Mouse (Mus musculus) hindbrain, embryonic 11.5 days (tissue): Measurements from ENCODE around the gene Zfp57. TPM values are rescaled to one million over a fixed set of nuclear protein-coding genes. Genes with fewer than 3 reads are reported as not detected.
"Not testable (repeated sequence)": the region's sequence is repeated elsewhere in the genome, so short reads cannot be mapped to it uniquely, and the experiment has no call there.

Experiments
- ATAC-seq: fragments of 200-750 bp; cut with Nextera tagmentation; 2 replicates; pipeline ENCODE4 v1.8.0; 2017; ENCODE audit warnings: mild to moderate bottlenecking, moderate TSS enrichment, moderate library complexity; ENCODE audit not compliant: low FRiP score
- DNase-seq: peaks from one replicate; pipeline ENCODE4 v3.0.0-alpha.2; 2015; ENCODE audit warnings: low spot score
- H3K27ac ChIP-seq: fragments of 300-500 bp; sonication (generic); 2 replicates; pipeline ENCODE4 v1.5.1; 2014; ENCODE audit warnings: mild to moderate bottlenecking, low read depth, low read length
- H3K27me3 ChIP-seq: fragments of 300-500 bp; sonication (generic); 2 replicates; pipeline ENCODE4 v1.6.1; 2014; ENCODE audit warnings: mild to moderate bottlenecking, low read length, moderate library complexity, mixed read lengths; ENCODE audit not compliant: control insufficient read depth, insufficient read depth
- H3K36me3 ChIP-seq: fragments of 300-500 bp; sonication (generic); 2 replicates; pipeline ENCODE4 v1.6.1; 2014; ENCODE audit warnings: mild to moderate bottlenecking, low read length, moderate library complexity, mixed read lengths; ENCODE audit not compliant: control insufficient read depth, insufficient read depth
- H3K4me1 ChIP-seq: fragments of 300-500 bp; sonication (generic); replicated peaks from 2 replicates; pipeline ENCODE4 v1.6.1; 2014; ENCODE audit warnings: low read length, mixed read lengths; ENCODE audit not compliant: control insufficient read depth, insufficient read depth
- H3K4me2 ChIP-seq: fragments of 300-500 bp; sonication (generic); replicated peaks from 2 replicates; pipeline ENCODE4 v1.6.1; 2014; ENCODE audit warnings: mild to moderate bottlenecking, low read depth, low read length
- H3K4me3 ChIP-seq: fragments of 300-500 bp; sonication (generic); 2 replicates; pipeline ENCODE4 v1.5.1; 2014; ENCODE audit warnings: low read depth, low read length
- H3K9ac ChIP-seq: fragments of 300-500 bp; sonication (generic); 2 replicates; pipeline ENCODE4 v1.6.1; 2014; ENCODE audit warnings: low read depth, low read length
- H3K9me3 ChIP-seq: fragments of 300-500 bp; sonication (generic); 2 replicates; pipeline ENCODE4 v1.6.1; 2016; ENCODE audit warnings: low read length; ENCODE audit not compliant: control insufficient read depth
- WGBS: fragments of 180-500 bp; shearing (Covaris S2); extraction: QIAGEN DNeasy Blood & Tissue Kit; methylation state at CpG from one replicate; pipeline ENCODE4 v1.1.7; 2014; 5-methylcytosine and 5-hydroxymethylcytosine counted together
- polyA plus RNA-seq: library from polyadenylated mRNA; unstranded; fragments of >200 nt; fragmentation: Nextera tagmentation; extraction: Ambion mirVana; gene quantifications from 2 replicates; pipeline ENCODE4 v1.2.1, GENCODE M21; 2014

Zfp57 gene
- polyA plus RNA-seq, 1 experiment from 2014 or later, result 153 TPM

- H3K4me3 ChIP-seq, ATAC-seq, H3K36me3 ChIP-seq, H3K4me1 ChIP-seq, H3K27ac ChIP-seq, DNase-seq, H3K4me2 ChIP-seq, H3K9ac ChIP-seq, H3K9me3 ChIP-seq: not testable (repeated sequence)
- peaks cover 11% of the 10 kb centered on the region for H3K27me3 ChIP-seq
- 96% methylated on average over 6 of the region's 6 CpGs for WGBS
Measured at GRCm38 (mm10) chr17:36990630-36991029, 10.3 kb upstream of the Zfp57 start.

GRCm38 (mm10) chr17:36992336-36993104 is 8.4 kb upstream of the Zfp57 start:
- H3K36me3 ChIP-seq, result no peaks in the 10 kb centered on the region
- 78% methylated on average over 3 of the region's 3 CpGs for WGBS
- H3K4me2 ChIP-seq, result no peak overlapping the region
- ATAC-seq (no peak), DNase-seq (no peak)
- no peak overlapping the region for H3K27ac ChIP-seq
- no peak overlapping the region for H3K4me3 ChIP-seq
- no peak overlapping the region for H3K9ac ChIP-seq
- no peaks in the 10 kb centered on the region for H3K9me3 ChIP-seq
- H3K4me1 ChIP-seq, result no peaks in the 10 kb centered on the region
- H3K27me3 ChIP-seq, result peaks cover 11% of the 10 kb centered on the region

GRCm38 (mm10) chr17:36993770-36994325 is 7.1 kb upstream of the Zfp57 start:
- no peak overlapping the region for H3K4me3 ChIP-seq
- peaks cover 7% of the 10 kb centered on the region for H3K27me3 ChIP-seq
- H3K9ac ChIP-seq, result no peak overlapping the region
- H3K27ac ChIP-seq, result no peak overlapping the region
- H3K36me3 ChIP-seq, result no peaks in the 10 kb centered on the region
- no peaks in the 10 kb centered on the region for H3K9me3 ChIP-seq
- 84% methylated on average over 4 of the region's 4 CpGs for WGBS
- no peak overlapping the region for H3K4me2 ChIP-seq
- no peaks in the 10 kb centered on the region for H3K4me1 ChIP-seq
- no peak for DNase-seq
- ATAC-seq, result no peak

DNA sequence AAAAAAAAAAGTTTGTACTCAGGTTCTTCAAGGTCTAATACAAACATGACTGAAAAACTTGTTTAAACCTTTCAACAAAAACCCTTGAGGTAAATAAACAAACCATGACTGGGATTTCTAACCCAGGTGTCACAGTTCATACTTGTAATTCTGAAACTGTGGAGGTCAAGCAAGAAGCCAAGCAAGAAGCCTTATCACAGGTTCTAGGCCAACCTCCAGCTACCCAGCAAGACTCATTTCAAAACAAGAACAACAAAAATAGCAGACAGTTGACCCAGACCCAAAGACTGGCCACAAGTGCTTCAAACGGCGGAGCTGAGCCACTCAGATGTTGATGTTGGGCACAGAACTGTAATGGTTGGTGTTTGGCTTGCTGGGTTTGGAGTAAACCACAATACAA is 6.4 kb upstream of the Zfp57 start:
- Histone ChIP-seq H3K27ac (no peak overlapping the region), H3K4me1 (no peaks in the 10 kb centered on the region), H3K4me2 (no peak overlapping the region), H3K9ac (no peak overlapping the region), H3K27me3 (peaks cover under 1% of the 10 kb centered on the region; the same call in 1 of the 2 replicates), H3K9me3 (no peaks in the 10 kb centered on the region), H3K36me3 (no peaks in the 10 kb centered on the region), H3K4me3 (no peak overlapping the region)
- WGBS, result 92% methylated on average over 2 of the region's 2 CpGs
- no peak for ATAC-seq
- DNase-seq, result no peak

DNA sequence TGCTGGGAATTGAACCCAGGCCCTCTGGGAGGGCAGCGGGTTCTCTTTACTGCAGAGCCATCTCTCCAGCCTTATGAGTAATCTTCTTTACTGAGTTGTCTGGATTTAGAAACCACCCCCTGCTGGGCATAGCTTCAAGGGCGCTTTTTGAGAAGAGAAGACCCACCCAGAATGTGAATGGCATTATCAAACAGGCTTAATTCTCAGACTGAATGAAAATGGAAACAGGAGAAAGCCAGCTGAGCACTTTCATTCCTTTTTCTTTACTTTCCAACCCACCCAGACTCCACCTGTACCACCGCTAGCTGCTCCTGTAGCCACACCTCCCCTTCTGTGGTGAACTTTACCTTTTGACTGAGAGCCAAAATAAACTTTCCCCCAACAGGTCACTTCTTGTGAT is 5.5 kb upstream of the Zfp57 start:
- 57% methylated on average over 3 of the region's 3 CpGs for WGBS
- ATAC-seq, result no peak
- Histone ChIP-seq H3K9me3 (no peaks in the 10 kb centered on the region), H3K27ac (no peak overlapping the region), H3K27me3 (no peaks in the 10 kb centered on the region), H3K9ac (no peak overlapping the region), H3K4me3 (no peak overlapping the region), H3K4me1 (no peaks in the 10 kb centered on the region), H3K36me3 (no peaks in the 10 kb centered on the region), H3K4me2 (no peak overlapping the region)
- DNase-seq, result no peak

DNA sequence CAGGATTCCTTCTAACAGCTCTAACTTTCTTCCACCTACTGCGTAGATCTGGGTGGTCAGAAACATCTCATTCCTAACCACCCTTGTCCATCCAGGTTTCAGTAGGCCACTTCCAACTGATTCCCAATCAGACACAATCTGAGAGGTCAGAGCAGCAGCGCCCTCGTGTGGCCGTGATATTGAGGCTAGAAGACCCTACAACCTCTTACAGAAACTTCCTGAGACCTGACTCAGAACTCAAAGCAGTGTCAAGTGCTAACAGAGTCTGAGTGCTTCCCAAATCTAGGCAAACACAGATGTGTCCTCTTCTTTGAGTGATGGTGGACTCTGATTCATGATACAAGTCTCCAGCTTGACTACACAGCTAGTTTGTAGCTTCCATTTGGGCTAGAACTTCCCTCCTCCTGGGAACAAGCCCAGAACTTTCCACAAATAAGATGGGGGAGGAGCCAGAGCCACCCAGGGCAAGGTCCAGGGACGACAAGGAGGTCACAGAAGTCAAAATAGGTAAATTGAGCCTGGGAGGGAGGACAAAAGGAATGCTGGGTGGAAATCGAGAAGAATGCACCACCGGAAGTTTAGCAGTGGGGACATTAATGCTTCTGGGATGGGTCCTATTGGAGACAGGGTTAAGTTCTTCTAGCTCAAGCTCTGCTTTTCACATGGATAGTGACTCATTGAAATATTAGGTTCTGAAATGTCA is 3.8 kb upstream of the Zfp57 start:
- Histone ChIP-seq H3K27me3 (no peaks in the 10 kb centered on the region), H3K9me3 (no peaks in the 10 kb centered on the region), H3K4me3 (no peak overlapping the region), H3K27ac (no peak overlapping the region), H3K9ac (no peak overlapping the region), H3K4me2 (no peak overlapping the region), H3K36me3 (no peaks in the 10 kb centered on the region), H3K4me1 (no peaks in the 10 kb centered on the region)
- ATAC-seq (peak; percentile 57; the same call in 1 of the 2 replicates), DNase-seq (peak; percentile 91)
- WGBS, result 28% methylated on average over 7 of the region's 7 CpGs

DNA sequence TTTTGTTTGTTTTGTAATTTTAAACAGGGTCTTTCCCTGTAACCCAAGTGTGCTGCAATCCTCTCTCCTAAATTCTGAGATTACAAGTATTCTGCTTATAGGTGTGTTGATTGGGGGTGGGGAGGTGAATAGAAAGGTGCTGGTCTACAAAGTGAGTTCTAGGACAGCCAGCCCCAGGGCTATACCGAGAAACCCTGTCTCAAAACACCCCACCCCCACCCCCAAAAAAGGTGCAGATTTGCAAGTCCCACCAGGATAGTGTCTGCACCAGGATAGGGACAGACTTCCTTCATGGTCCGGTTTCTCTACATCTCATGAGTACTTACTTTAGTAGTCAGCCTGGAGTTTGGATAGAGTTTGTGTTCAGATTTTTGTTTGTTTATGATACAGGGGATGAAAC is 2.5 kb upstream of the Zfp57 start:
- WGBS, result 77% methylated on average over 2 of the region's 2 CpGs
- H3K27ac ChIP-seq, result no peak overlapping the region
- H3K4me2 ChIP-seq, result no peak overlapping the region
- H3K4me3 ChIP-seq, result no peak overlapping the region
- no peaks in the 10 kb centered on the region for H3K36me3 ChIP-seq
- ATAC-seq, result no peak
- no peaks in the 10 kb centered on the region for H3K27me3 ChIP-seq
- DNase-seq, result no peak
- H3K9ac ChIP-seq, result no peak overlapping the region
- H3K9me3 ChIP-seq, result no peaks in the 10 kb centered on the region
- 0 out of 2 replicates have a peak, but pooled peaks cover 2% of the 10 kb centered on the region for H3K4me1 ChIP-seq

GRCm38 (mm10) chr17:37002364-37003330 is 1.7 kb downstream of the Zfp57 start:
- H3K36me3 ChIP-seq, result peaks cover 2% of the 10 kb centered on the region; the same call in 1 of the 2 replicates
- peak overlapping the region; percentile 80 for H3K4me3 ChIP-seq
- peak overlapping the region; percentile 61 for H3K4me2 ChIP-seq
- peak overlapping the region; percentile 96 for H3K9ac ChIP-seq
- no peaks in the 10 kb centered on the region for H3K27me3 ChIP-seq
- peak; percentile 80 for DNase-seq
- ATAC-seq, result peak; percentile 89
- no peaks in the 10 kb centered on the region for H3K9me3 ChIP-seq
- under 1% methylated on average over 49 of the region's 49 CpGs for WGBS
- peak overlapping the region; percentile 93 for H3K27ac ChIP-seq
- H3K4me1 ChIP-seq, result 0 out of 2 replicates have a peak, but pooled peaks cover 2% of the 10 kb centered on the region
